Mouse (Mus musculus) cerebellum, adult 18-20 months (tissue): ENCODE data around the gene C1qtnf4.
A peak's percentile ranks its signal among the peaks of the same experiment; 100 is the strongest.
"Not testable (repeated sequence)": the region's sequence is repeated elsewhere in the genome, so short reads cannot be mapped to it uniquely, and the experiment has no call there.

Experiments used
- DNase-seq, 2 experiments: peaks; one replicate each; pipeline ENCODE4 v3.0.0; 2021

The C1qtnf4 gene

GRCm38 (mm10) chr2:90886436-90886835 lies 776 bp downstream of the C1qtnf4 start:
- peak; percentile 31 to 46 for DNase-seq

GRCm38 (mm10) chr2:90887627-90888026 lies 2.0 kb downstream of the C1qtnf4 start:
- DNase-seq: no peak

- DNase-seq: peak; percentile 65 to 81
Observed at GRCm38 (mm10) chr2:90889550-90890548, 4.2 kb downstream of the C1qtnf4 start.

- no peak for DNase-seq
Observed at GRCm38 (mm10) chr2:90893673-90894298, 8.1 kb downstream of the C1qtnf4 start.

- DNase-seq: not testable (repeated sequence)
Observed at GRCm38 (mm10) chr2:90894299-90894677, 8.6 kb downstream of the C1qtnf4 start.

GRCm38 (mm10) chr2:90903398-90903797 lies 17.7 kb downstream of the C1qtnf4 start:
- DNase-seq: no peak

GRCm38 (mm10) chr2:90904076-90904855 lies 18.6 kb downstream of the C1qtnf4 start, which contains the start of the genes Kbtbd4 and Ndufs3:
Gene Kbtbd4, plus strand, starts transcription at chr2:90904740.
Gene Ndufs3, minus strand, starts transcription at chr2:90904827.
- DNase-seq: peak; percentile 85 to 92

GRCm38 (mm10) chr2:90904856-90905224 lies 19.2 kb downstream of the C1qtnf4 start:
- DNase-seq: no peak

GRCm38 (mm10) chr2:90906721-90907120 lies 21.1 kb downstream of the C1qtnf4 start:
- DNase-seq: no peak

GRCm38 (mm10) chr2:90910861-90911260 lies 25.2 kb downstream of the C1qtnf4 start:
- DNase-seq: no peak

- DNase-seq: no peak
Observed at GRCm38 (mm10) chr2:90911668-90912067, 26.0 kb downstream of the C1qtnf4 start.

GRCm38 (mm10) chr2:90913671-90914070 lies 28.0 kb downstream of the C1qtnf4 start:
- peak; percentile 48 to 53 for DNase-seq

GRCm38 (mm10) chr2:90915516-90915915 lies 29.9 kb downstream of the C1qtnf4 start:
- no peak for DNase-seq

GRCm38 (mm10) chr2:90916560-90917232 lies 31.0 kb downstream of the C1qtnf4 start:
- no peak for DNase-seq

- peak; percentile 70 to 82 for DNase-seq
Observed at GRCm38 (mm10) chr2:90917233-90917998, 31.8 kb downstream of the C1qtnf4 start.

- DNase-seq: peak in 1 of 2 experiments; percentile 31
Observed at GRCm38 (mm10) chr2:90917999-90918698, 32.5 kb downstream of the C1qtnf4 start.

GRCm38 (mm10) chr2:90921178-90921577 lies 35.5 kb downstream of the C1qtnf4 start:
- no peak for DNase-seq

- no peak for DNase-seq
Observed at GRCm38 (mm10) chr2:90922636-90923035, 37.0 kb downstream of the C1qtnf4 start.

- no peak for DNase-seq
Observed at GRCm38 (mm10) chr2:90928566-90928965, 42.9 kb downstream of the C1qtnf4 start.

- DNase-seq: no peak
Observed at GRCm38 (mm10) chr2:90931829-90932228, 46.2 kb downstream of the C1qtnf4 start.

GRCm38 (mm10) chr2:90932273-90932672 lies 46.6 kb downstream of the C1qtnf4 start:
- no peak for DNase-seq
